ENCODE assay signal across 14 mouse cellular contexts in the genomic region with DNA sequence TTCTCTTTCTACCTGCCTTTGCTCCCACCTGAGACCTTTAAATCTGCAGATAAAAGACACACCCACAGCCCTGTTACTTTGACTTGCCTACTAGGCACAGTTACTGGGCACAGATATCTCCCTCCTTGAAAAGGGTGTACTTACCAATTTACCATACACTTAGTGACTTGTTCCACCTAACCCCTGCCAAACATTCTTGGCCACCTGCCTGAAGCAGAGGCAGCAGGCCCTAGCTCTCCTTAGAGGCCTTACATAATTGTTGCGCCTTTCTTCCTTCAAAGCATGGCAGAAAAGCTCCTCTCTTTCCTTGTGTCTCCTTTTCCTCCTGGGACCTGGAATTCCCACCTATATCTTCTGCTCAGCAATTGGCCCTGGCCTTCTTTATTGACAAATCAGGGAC.
DNase-seq lines count a peak whose midpoint lies in the region; ATAC-seq and TF ChIP-seq lines count a peak whose summit lies in the region.
"Had no signal": no experiment of that assay in that cellular context is flagged by ENCODE, and none has a peak within 500 bp of the region (broad histone marks: within the 10 kb centered on the region; RNA-seq: fewer than 3 reads in every experiment).

No protein-coding gene starts in this region.

- H3K4me2 ChIP-seq in kidney, embryonic 16.5 days (replicated peaks; ENCODE audit: low read depth, low read length), result no peak overlapping the region
- no peak overlapping the region for H3K4me2 ChIP-seq in intestine, embryonic 16.5 days (ENCODE audit: low read depth, low read length)
- H3K4me2 ChIP-seq in hindbrain, postnatal 0 days (ENCODE audit: low read depth, low read length), result no peak overlapping the region
- H3K4me2 ChIP-seq: hindbrain, embryonic 13.5 days; neural tube, embryonic 13.5 days had no signal

- DNase-seq in cerebellum, postnatal 14 days, result peak; percentile 10 to 18
- no peak for DNase-seq in cerebellum, adult 18-20 months
- peak; percentile 73 for DNase-seq in kidney, adult 2 months
- no peak for DNase-seq in hindbrain, postnatal 0 days (ENCODE audit: low spot score)
- DNase-seq: B cell, adult 2 months; cerebellum, adult 11-12 months; liver, postnatal 0 days; retina, postnatal 1 day; thymus, postnatal 4 days had no signal

- H3K4me1 ChIP-seq in kidney, adult 2 months (ENCODE audit: control insufficient read depth, insufficient read depth, low read length), result 0 out of 2 replicates have a peak, but pooled peaks cover 2% of the 10 kb centered on the region
- 0 out of 2 replicates have a peak, but pooled peaks cover 17% of the 10 kb centered on the region for H3K4me1 ChIP-seq in kidney, embryonic 16.5 days (ENCODE audit: insufficient read depth, low read length)
- peaks cover 14% of the 10 kb centered on the region for H3K4me1 ChIP-seq in intestine, embryonic 16.5 days (ENCODE audit: control insufficient read depth, insufficient read depth, low read length)
- peaks cover 13% of the 10 kb centered on the region for H3K4me1 ChIP-seq in small intestine, adult 2 months (ENCODE audit: control insufficient read depth, insufficient read depth, insufficient read length, low read length)
- peaks cover 4% of the 10 kb centered on the region; the same call in 1 of the 2 replicates for H3K4me1 ChIP-seq in hindbrain, postnatal 0 days (ENCODE audit: insufficient read depth, low read length)

- H3K27ac ChIP-seq in kidney, adult 2 months (ENCODE audit: insufficient read depth, low read depth, low read length), result no peak overlapping the region
- no peak overlapping the region for H3K27ac ChIP-seq in kidney, embryonic 16.5 days (ENCODE audit: low read length)
- H3K27ac ChIP-seq in intestine, embryonic 16.5 days (ENCODE audit: low read length), result peak overlapping the region; percentile 77
- H3K27ac ChIP-seq in small intestine, adult 2 months (ENCODE audit: insufficient read depth, low read depth, low read length), result peak overlapping the region; percentile 64
- H3K27ac ChIP-seq in hindbrain, postnatal 0 days, result no peak overlapping the region
- H3K27ac ChIP-seq: hindbrain, embryonic 13.5 days; neural tube, embryonic 13.5 days had no signal

- 70% methylated on average over 1 of the region's 1 CpGs for WGBS in kidney, adult 2 months
- WGBS in kidney, embryonic 16.5 days, result 95% methylated on average over 1 of the region's 1 CpGs
- WGBS in intestine, embryonic 16.5 days, result 90% methylated on average over 1 of the region's 1 CpGs
- 28% methylated on average over 1 of the region's 1 CpGs for WGBS in small intestine, adult 2 months
- WGBS in hindbrain, postnatal 0 days, result 63% methylated on average over 1 of the region's 1 CpGs

- no peak for TF ChIP-seq CTCF in kidney, adult 2 months (conservative IDR thresholded peaks at IDR 0.05; ENCODE audit: insufficient read depth, insufficient read length, low read depth, low read length)
- no peak for TF ChIP-seq CTCF in small intestine, adult 2 months (IDR thresholded peaks at IDR 0.05; ENCODE audit: extremely low read depth, insufficient read length, insufficient replicate concordance, low read depth, low read length)
- TF ChIP-seq CTCF in hindbrain, postnatal 0 days (IDR thresholded peaks at IDR 0.05; ENCODE audit: low read depth), result no peak

- no peak overlapping the region for H3K9ac ChIP-seq in kidney, embryonic 16.5 days (replicated peaks; ENCODE audit: low read length)
- H3K9ac ChIP-seq in intestine, embryonic 16.5 days (ENCODE audit: low read depth, low read length), result no peak overlapping the region
- no peak overlapping the region for H3K9ac ChIP-seq in hindbrain, postnatal 0 days (replicated peaks; ENCODE audit: low read length)
- H3K9ac ChIP-seq: hindbrain, embryonic 13.5 days; liver, postnatal 0 days; neural tube, embryonic 13.5 days had no signal

- no peak for ATAC-seq in kidney, embryonic 16.5 days (ENCODE audit: low FRiP score, low TSS enrichment)
- no peak for ATAC-seq in intestine, embryonic 16.5 days
- no peak for ATAC-seq in hindbrain, postnatal 0 days
- ATAC-seq: liver, postnatal 0 days had no signal

- TF ChIP-seq POLR2A in kidney, adult 2 months (IDR thresholded peaks at IDR 0.05; ENCODE audit: low read depth, low read length), result no peak
- TF ChIP-seq POLR2A in small intestine, adult 2 months (IDR thresholded peaks at IDR 0.05; ENCODE audit: low read depth, low read length), result no peak

- H3K4me3 ChIP-seq in kidney, adult 2 months (ENCODE audit: insufficient read depth, low read depth, low read length), result no peak overlapping the region
- H3K4me3 ChIP-seq in kidney, embryonic 16.5 days (ENCODE audit: low read length), result no peak overlapping the region
- H3K4me3 ChIP-seq in intestine, embryonic 16.5 days (ENCODE audit: low read length), result no peak overlapping the region
- no peak overlapping the region for H3K4me3 ChIP-seq in small intestine, adult 2 months (ENCODE audit: low read depth, low read length)
- H3K4me3 ChIP-seq in hindbrain, postnatal 0 days (ENCODE audit: low read length), result no peak overlapping the region
- H3K4me3 ChIP-seq: hindbrain, embryonic 13.5 days; neural tube, embryonic 13.5 days had no signal

- no peaks in the 10 kb centered on the region for H3K9me3 ChIP-seq in kidney, embryonic 16.5 days (ENCODE audit: low read length)
- H3K9me3 ChIP-seq in intestine, embryonic 16.5 days (ENCODE audit: control insufficient read depth, low read length), result no peaks in the 10 kb centered on the region
- no peaks in the 10 kb centered on the region for H3K9me3 ChIP-seq in hindbrain, postnatal 0 days (ENCODE audit: low read length)
- H3K9me3 ChIP-seq: hindbrain, embryonic 13.5 days; neural tube, embryonic 13.5 days had no signal

- no peaks in the 10 kb centered on the region for H3K27me3 ChIP-seq in kidney, adult 2 months (replicated peaks; ENCODE audit: control insufficient read depth, insufficient read depth, low read length)
- H3K27me3 ChIP-seq in kidney, embryonic 16.5 days (ENCODE audit: insufficient read depth, low read length), result no peaks in the 10 kb centered on the region
- no peaks in the 10 kb centered on the region for H3K27me3 ChIP-seq in intestine, embryonic 16.5 days (replicated peaks; ENCODE audit: control insufficient read depth, insufficient read depth, low read length)
- no peaks in the 10 kb centered on the region for H3K27me3 ChIP-seq in small intestine, adult 2 months (ENCODE audit: control insufficient read depth, insufficient read depth, low read length)
- H3K27me3 ChIP-seq in hindbrain, postnatal 0 days (ENCODE audit: insufficient read depth, low read length), result no peaks in the 10 kb centered on the region
- H3K27me3 ChIP-seq: hindbrain, embryonic 13.5 days; neural tube, embryonic 13.5 days had no signal

- no peaks in the 10 kb centered on the region for H3K36me3 ChIP-seq in kidney, adult 2 months (ENCODE audit: control insufficient read depth, insufficient read depth, low read length)
- H3K36me3 ChIP-seq in kidney, embryonic 16.5 days (ENCODE audit: insufficient read depth, low read length), result no peaks in the 10 kb centered on the region
- H3K36me3 ChIP-seq in intestine, embryonic 16.5 days (ENCODE audit: control insufficient read depth, insufficient read depth, low read length), result no peaks in the 10 kb centered on the region
- no peaks in the 10 kb centered on the region for H3K36me3 ChIP-seq in small intestine, adult 2 months (ENCODE audit: control insufficient read depth, insufficient read depth, low read length)
- H3K36me3 ChIP-seq in hindbrain, postnatal 0 days (ENCODE audit: insufficient read depth, low read length), result no peaks in the 10 kb centered on the region
- H3K36me3 ChIP-seq: hindbrain, embryonic 13.5 days; neural tube, embryonic 13.5 days had no signal

Comparison
In these comparisons a context has a peak if more than half of its experiments do, and no peak if none do; other contexts are left out.
1. DNase-seq: peak in cerebellum, postnatal 14 days (2 of 2) and kidney, adult 2 months (single experiment); none in cerebellum, adult 18-20 months (0 of 2) and hindbrain, postnatal 0 days (single experiment).
2. H3K27ac ChIP-seq: peak in intestine, embryonic 16.5 days (single experiment) and small intestine, adult 2 months (single experiment); none in kidney, adult 2 months (single experiment), kidney, embryonic 16.5 days (single experiment) and hindbrain, postnatal 0 days (single experiment).